Mouse (Mus musculus) layer of hippocampus, postnatal 25 days (tissue): ENCODE results near the gene Krt4. TPM values are rescaled to one million over a fixed set of nuclear protein-coding genes. Genes with fewer than 3 reads are reported as not detected.

ENCODE experiments used
- DNase-seq, 2 experiments: peaks; one replicate each; pipeline ENCODE4 v3.0.0; 2022; ENCODE audit warnings: mixed read lengths in 2 of 2, low spot score in 1 of 2; ENCODE audit errors: extremely low spot score in 1 of 2
- microRNA-seq, 2 experiments: library from miRNA; unstranded; fragments of <30 nt; microRNA quantifications; one replicate each; pipeline ENCODE4 v1.2.0; 2021
- total RNA-seq, 2 experiments: library from RNA; stranded (reverse); gene quantifications; 2 replicates each; pipeline ENCODE4 v1.2.3; 2021

Gene Krt4
- total RNA-seq, 2 experiments from 2014 or later: not detected

GRCm38 (mm10) chr15:101902171-101903149 is 22.1 kb downstream of the Krt4 start:
- no peak for DNase-seq

DNA sequence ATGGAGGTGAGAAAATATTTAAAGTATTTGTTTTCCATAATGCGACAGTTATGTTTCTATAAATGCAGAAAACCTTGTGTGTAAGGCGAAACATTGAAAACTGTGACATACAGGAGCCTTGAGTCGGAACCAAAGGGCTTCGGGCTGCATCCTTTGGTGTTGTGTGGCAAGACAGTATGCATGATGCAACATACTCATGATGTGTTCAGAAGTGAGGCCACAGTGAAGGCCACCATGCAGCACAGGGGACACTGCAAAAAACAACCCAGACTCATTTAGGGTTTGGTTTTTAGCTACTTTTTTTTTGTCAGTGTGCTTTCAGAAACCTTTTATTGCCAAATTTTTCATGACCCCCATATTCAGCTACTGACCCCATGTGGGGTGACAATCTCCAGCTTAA is 29.3 kb downstream of the Krt4 start:
- no peak for DNase-seq

- no peak for DNase-seq
Measured at GRCm38 (mm10) chr15:101892820-101893219, 31.7 kb downstream of the Krt4 start, which contains the start of gene Krt76. Gene Krt76 (minus strand): TSS chr15:101892920.

GRCm38 (mm10) chr15:101879776-101880175 is 44.8 kb downstream of the Krt4 start:
- DNase-seq: no peak

DNA sequence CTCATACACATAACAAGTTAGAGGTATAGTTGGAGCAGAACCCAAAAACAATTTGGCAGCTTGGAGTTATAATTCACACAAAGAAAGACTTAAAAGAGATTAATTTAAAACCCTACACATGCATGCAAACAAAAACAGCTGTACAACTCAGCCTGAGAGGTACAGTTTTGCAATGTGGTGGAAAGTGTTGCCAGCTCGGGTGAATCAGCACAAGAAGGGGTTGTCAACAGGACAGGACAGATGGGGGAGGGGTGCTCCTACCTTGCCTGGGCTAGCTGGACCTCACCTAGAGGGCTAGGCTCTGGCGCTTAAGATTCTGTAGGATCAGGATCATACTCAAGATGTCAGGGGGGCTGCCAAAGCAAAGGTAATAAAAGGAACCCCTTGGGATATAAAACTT is 46.5 kb downstream of the Krt4 start:
- no peak for DNase-seq

DNA sequence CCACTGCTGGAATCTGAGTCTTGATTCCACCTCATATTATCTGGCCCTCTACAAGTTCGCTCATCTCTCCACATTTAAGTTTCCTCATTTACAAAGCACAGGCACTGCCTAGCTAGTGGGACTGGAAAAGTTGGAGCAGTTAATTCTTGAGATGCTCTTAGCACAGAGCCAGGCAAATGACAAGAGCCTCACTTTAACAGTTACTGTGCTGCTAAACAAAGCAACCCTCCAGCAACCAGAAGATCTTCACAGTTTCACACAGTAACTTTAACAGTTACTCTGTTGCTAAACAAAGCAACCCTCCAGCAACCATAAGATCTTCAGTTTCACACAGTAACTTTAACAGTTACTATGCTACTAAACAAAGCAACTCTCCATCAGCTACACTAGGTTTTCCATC is 50.2 kb downstream of the Krt4 start:
- DNase-seq: no peak

- no peak for DNase-seq
Measured at GRCm38 (mm10) chr15:101873231-101873630, 51.3 kb downstream of the Krt4 start.

GRCm38 (mm10) chr15:101869431-101869830 is 55.1 kb downstream of the Krt4 start, which contains the start of gene Krt77:
Gene Krt77 (minus strand): TSS chr15:101869705.
- DNase-seq: peak in 1 of 2 experiments; percentile 19

Small RNA genes lying within 50 kb of the gene (microRNA-seq; reads per million reads assigned to microRNA genes)
- gene Gm44356: 0 reads per million in 2 experiments

Other genes with a start within 250 kb of the Krt4 start
- gene Krt6b, start 244.4 kb downstream of the Krt4 start, total RNA-seq: not detected
- gene Krt6a, start 230.4 kb downstream of the Krt4 start, total RNA-seq: not detected
- gene Krt5, start 211.8 kb downstream of the Krt4 start, total RNA-seq: under 1 TPM; 0.33 to 0.52 TPM
- not detected for gene Krt71, start 181.6 kb downstream of the Krt4 start, total RNA-seq
- not detected for gene Krt72, start 138.3 kb downstream of the Krt4 start, total RNA-seq
- gene Krt73, start 122.4 kb downstream of the Krt4 start, total RNA-seq: 1 to 10 TPM; 7.3 to 9.0 TPM
- 1 to 10 TPM; 5.2 to 5.4 TPM for gene Krt2, start 106.6 kb downstream of the Krt4 start, total RNA-seq
- gene Krt1, start 73.9 kb downstream of the Krt4 start, total RNA-seq: 1 to 10 TPM; 3.5 to 4.1 TPM
- gene Krt77, start 55.0 kb downstream of the Krt4 start, total RNA-seq: 10 to 100 TPM in 1 of 2 experiments, 1 to 10 TPM in 1; 9.4 to 11.3 TPM
- gene Krt76, start 31.8 kb downstream of the Krt4 start, total RNA-seq: not detected
- under 1 TPM; 0.28 to 0.32 TPM for gene Krt79, start 15.6 kb upstream of the Krt4 start, total RNA-seq
- not detected for gene Krt78, start 29.6 kb upstream of the Krt4 start, total RNA-seq
- under 1 TPM in 1 of 2 experiments, not detected in 1; 0.19 TPM for gene Krt8, start 79.7 kb upstream of the Krt4 start, total RNA-seq
- under 1 TPM; 0.17 to 0.26 TPM for gene Krt18, start 103.4 kb upstream of the Krt4 start, total RNA-seq
- gene Eif4b, start 149.0 kb upstream of the Krt4 start, total RNA-seq: 100 to 1,000 TPM; 182 to 188 TPM
- 10 to 100 TPM; 13.3 to 15.0 TPM for gene Tns2, start 175.7 kb upstream of the Krt4 start, total RNA-seq
- gene Spryd3, start 211.5 kb upstream of the Krt4 start, total RNA-seq: 100 to 1,000 TPM; 149 to 154 TPM
- gene Igfbp6, start 219.6 kb upstream of the Krt4 start, total RNA-seq: 10 to 100 TPM in 1 of 2 experiments, 1 to 10 TPM in 1; 8.0 to 11.1 TPM
- gene Soat2, start 225.8 kb upstream of the Krt4 start, total RNA-seq: not detected